Mouse (Mus musculus) neural tube, embryonic 10.5 days (tissue): ENCODE results near the gene Noto.

Experiments used
- DNase-seq: peaks from one replicate; pipeline ENCODE4 v3.0.0-alpha.2; 2017; ENCODE audit warnings: low spot score; ENCODE audit errors: extremely low spot score

Gene Noto

GRCm38 (mm10) chr6:85423836-85424379, at the start of gene Noto:
Gene Noto, plus strand, starts transcription at chr6:85423886.
- DNase-seq, result no peak

DNA sequence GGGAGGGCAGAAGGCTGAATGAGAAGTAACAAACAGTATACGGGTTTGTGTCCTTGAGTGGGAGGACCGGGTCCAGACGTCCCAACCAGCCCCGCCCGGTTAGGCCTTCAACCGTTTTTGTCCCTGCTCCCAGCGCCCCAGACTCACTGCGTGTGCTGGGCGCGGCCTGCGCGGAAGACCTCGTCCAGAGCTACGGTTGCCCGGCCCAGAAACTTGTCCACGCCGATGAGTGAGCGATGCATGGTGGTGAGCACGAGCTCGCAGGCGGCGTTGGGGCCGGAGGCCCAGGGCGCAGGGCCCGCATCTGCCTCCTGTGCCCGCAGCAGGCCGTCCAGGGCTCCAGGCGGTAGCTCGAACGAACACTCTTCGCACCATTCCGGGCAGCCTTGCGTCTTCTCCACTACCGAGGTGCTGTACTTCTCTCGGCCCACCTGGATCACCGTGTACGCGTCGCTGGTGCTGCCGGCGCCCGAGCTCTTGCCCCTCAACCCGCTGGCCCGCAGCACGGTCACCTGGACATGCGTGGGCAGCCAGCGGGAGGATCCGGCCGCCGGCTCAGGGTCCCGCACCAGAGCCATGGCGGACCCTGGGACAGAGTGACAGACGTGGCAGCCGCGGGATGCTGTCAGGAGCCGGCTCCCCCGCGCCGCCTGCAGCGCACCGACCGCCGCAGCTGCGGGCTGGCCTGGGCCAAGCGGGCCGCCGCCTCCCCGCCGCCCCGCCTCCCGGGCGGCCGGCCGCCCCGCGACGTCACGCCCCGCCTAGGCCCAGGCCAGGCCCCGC, 49.5 kb upstream of the Noto start, which contains the start of gene Rab11fip5:
TSS of gene Rab11fip5 (minus strand) at position 684 of the 783 bp plus-strand sequence.
- DNase-seq, result no peak

DNA sequence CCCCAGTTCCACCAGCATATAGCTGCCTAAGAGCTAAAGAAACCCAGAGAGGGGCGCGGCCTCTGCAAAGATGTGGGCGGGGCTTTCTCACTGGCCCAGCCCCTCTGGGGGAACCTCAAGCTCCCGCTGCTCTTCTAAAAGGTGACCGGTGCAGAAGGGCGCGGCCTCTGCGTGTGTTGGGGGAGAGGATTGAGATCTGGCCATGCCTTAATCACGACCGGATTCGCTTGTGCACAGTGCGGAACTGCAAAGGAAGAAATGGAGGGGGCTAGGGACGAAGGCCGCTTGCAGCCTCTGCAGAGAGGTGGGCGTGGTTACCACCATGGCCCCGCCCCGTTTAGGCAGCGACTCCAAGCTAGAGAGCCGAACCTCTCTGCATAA, 49.0 kb upstream of the Noto start:
- DNase-seq, result peak; percentile 96

- no peak for DNase-seq
These were observed 46.5 kb upstream of the Noto start for GRCm38 (mm10) chr6:85377066-85377734.

DNA sequence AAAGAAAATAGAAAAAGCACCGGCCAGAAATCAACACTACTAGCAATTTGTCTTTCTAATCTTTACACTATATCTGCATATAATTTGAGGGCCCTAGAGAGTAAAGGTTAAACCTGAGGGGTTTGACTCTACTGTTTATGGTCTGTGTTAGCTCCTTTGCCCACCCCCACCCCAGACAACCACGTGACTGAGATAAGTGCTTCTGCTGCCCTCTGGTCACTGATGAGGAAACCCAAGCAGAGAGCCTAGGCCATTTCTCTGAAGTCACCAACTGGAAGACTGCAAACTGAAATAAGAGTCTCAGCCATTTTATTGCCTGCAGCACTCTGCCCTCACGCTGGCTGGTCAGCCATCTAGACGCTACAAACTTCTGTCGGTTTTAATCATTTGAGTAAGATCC, 45.8 kb upstream of the Noto start:
- DNase-seq, result no peak

GRCm38 (mm10) chr6:85378629-85379028, 45.1 kb upstream of the Noto start:
- DNase-seq, result no peak

DNA sequence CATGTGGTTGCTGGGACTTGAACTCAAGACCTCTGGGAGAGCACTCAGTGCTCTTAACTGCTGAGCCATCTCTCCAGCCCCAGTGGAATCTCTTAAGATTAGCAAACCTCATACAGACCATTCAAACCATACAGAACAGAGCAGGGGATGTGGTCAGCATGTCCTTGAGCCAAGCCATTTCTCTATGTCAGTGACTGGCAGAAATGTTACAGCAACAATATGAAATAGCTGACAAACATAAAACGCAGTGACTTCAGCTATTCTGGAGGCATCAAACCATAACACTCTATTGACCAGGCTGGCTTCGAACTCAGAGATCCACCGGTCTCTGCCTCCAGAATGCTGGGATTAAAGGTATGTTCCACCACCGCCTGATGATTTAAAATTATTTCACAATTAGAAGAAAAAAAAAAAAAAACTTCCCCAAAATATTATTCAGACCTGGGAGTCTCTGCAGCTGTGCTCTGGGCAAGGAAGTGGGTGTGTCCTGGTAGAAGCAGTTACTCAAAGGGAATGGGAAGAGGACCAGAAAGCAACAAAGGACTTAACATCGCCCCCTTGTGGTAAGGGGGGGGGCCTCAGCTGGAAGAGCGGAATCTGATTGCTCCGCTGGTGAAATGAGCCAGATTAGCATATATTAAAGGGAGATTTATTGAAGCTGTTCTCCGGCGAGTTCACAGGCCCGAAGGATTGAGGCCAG, 43.3 kb upstream of the Noto start:
- peak; percentile 84 for DNase-seq

DNA sequence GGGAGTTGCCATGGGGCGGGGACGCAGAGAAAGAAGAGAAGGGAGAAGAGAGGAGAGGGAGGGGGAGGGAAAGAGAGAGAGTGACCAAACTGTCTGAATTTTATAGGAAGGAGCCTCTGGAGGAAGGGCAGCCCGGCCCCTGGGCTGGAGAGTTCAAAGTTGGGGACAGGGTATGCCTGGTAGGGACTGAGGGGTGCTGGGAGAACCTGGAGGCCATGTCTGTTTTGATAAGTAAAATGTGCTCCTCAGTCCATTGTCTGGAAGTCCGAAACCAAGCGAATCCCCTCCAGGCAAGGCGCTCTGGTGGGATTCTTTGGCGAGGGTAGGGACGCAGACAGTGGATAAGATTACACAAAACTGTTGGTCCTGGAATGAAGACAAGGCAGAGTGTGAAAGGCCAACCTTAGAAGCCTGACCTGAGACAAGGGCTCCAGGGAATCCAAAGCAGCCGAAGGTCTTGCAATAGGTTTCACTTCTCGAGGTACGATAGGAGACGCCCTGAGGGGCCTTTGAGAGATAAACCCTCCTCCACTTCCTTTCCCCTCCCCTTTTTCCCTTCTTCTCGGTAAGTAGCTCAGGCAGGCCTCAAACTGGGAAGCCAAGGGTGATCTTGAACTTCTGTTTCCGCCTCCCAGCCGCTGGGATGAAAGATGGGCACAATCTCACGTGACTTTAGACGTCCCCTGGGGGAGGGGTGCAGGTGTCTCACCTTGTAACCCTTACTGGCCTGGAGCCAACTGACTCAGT, 42.6 kb upstream of the Noto start:
- DNase-seq, result no peak

- DNase-seq, result no peak
These were observed 42.1 kb upstream of the Noto start for GRCm38 (mm10) chr6:85381648-85382020.

GRCm38 (mm10) chr6:85382791-85383190, 40.9 kb upstream of the Noto start:
- DNase-seq, result no peak

DNA sequence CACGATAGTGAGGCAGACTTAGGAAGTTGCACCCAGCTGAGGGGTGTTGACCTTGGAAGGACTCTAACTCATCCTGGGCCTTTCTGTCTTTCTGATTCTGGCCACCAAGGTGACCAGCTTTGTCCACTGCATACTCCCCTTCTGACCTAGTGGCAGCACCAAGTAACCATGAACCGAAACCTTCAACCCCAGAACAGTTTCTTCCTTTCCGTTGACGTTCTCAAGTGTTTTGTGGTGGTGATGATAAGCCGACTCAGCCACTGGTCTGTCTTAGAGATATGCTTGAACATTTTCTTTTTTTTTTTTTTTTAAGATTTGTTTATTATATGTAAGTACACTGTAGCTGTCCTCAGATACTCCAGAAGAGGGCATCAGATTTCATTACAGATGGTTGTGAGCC, 35.1 kb upstream of the Noto start:
- no peak for DNase-seq

GRCm38 (mm10) chr6:85391803-85392202, 31.9 kb upstream of the Noto start:
- peak; percentile 62 for DNase-seq

GRCm38 (mm10) chr6:85395360-85395759, 28.3 kb upstream of the Noto start:
- DNase-seq, result no peak

GRCm38 (mm10) chr6:85397165-85397564, 26.5 kb upstream of the Noto start:
- DNase-seq, result no peak

DNA sequence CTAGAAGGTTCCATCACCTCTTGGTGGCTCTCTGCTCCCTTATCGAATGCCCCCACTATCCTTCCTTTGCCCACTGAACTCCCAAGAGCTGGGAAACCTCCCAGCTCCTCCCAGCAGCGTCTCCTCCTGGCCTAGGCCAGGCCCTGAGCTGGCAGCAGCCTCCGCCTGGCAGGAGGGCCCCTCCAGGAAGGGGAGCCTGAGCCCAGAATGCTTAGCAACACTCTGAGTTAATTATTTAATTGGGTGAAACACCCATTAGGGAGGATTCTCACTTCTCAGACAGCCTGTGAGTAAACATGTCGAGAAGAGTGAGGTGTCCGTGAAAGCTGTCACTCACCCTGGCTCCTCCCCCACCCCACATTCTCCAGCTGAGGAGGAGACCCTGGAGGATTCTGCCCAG, 24.0 kb upstream of the Noto start:
- no peak for DNase-seq

- DNase-seq, result no peak
These were observed 21.1 kb upstream of the Noto start for GRCm38 (mm10) chr6:85402613-85403012.

DNA sequence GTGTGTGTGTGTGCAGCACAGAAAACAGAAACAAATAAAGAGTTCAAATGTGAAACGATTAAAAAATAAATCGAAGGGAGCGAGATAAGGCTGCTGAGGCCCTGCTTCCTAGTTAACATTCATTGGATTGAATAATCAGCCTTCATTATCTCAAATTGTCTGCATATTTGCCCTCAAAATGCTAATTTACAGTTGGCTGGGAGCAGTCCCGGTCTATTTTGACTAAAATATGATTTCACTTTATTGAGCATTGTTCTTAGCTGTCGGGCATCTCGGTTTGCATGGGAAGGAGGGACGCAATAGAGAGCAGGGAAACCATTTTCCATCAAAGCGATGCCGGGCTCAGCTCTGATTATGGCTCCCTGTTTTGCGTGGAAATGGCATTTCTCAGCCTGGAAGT, 20.6 kb upstream of the Noto start:
- DNase-seq, result no peak

DNA sequence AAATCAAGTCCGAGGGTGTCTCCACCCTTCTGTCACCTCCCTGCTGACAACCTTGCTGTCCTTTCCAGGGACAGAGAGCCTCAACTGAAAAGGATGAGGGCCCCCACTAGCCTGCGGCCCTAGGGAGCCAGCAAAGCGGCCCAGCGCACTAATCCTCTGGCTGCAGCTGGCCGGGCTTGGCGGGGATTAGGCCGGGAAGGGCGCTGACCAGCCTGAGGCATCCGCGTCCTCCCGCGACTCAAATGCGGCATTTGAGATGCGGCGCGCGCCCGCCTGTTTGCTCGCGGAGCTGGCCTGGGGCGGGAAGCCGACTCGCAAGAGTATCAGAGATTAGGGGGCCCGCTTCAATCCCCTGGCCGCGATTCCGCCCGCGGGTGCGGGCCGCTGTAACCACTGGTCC, 14.7 kb upstream of the Noto start:
- peak; percentile 45 for DNase-seq

DNA sequence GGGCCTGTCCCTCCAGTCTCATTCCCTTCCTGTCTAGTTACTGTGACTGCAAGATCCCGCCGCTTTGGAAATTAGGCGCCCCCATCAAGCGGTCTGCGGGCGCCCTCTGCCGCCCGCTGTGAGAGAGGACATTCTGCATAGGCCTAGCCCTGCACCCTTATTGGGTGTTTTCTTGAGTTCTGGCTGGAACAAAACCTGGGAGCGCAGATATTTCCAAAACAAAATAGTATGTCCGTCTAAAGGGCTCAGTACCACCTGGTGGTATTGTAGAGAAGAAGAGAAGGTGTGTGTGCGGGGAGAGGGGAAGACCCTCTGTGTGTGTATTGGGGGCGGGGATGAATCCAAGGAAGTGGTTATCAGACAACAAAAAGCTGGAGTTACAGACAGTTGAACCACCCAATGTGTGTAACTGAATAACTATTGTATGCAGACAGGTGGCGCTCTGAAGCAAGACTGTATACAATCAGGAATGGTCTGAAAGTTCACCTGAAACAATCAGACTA, 12.9 kb upstream of the Noto start:
- peak; percentile 75 for DNase-seq

DNA sequence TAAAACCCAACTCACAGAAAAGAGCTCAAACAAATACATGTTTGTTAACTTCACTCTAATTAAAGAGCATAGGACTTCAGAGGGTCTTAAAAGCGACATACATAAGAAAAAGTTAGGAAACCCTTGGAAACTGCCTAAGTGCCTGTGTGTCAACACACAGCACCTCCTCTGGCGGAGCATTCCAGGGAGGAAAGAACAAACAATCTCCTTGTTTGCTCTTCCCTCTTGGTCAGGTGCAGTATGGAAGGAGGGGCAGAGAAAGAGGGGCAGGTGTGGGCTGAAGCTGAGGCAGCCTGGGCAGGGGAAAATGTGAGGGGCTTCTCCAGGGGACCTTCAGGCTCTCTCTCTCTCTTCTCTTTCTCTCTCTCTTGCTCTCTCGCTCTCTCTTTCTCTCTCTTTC, 7.9 kb upstream of the Noto start:
- DNase-seq, result no peak

DNA sequence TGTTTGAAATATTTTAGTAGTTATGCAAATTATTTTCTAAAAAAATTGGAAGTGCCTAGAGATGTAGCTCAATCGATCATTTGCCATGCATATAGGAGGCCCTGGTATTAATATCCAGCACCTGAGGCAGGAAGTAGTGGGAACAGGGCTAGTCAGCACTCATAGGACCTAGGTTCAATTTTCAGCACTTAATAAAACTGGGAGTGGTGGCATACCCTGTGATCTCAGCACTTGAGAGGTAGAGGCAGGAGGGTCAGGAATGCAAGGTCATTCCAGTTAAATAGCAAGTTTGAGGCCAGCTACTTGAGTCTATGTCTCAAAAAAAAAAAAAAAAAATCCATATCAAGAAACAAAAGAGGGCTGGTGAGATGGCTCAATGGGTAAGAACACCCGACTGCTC, 4.5 kb upstream of the Noto start:
- no peak for DNase-seq
